Mouse (Mus musculus): Measurements from ENCODE around the gene Med28.
A peak's percentile ranks its signal among the peaks of the same experiment; 100 is the strongest.

Med28 gene

GRCm38 (mm10) chr5:45519960-45520808, at the start of gene Med28:
Gene Med28 (plus strand): TSS chr5:45520229.
- DNase-seq (ENCODE audit: low spot score) = peak; percentile 92

GRCm38 (mm10) chr5:45472880-45473450, 47.1 kb upstream of the Med28 start:
- DNase-seq (ENCODE audit: low spot score) = no peak

- DNase-seq (ENCODE audit: low spot score) = no peak
Measured at GRCm38 (mm10) chr5:45473521-45473920, 46.5 kb upstream of the Med28 start.

- peak; percentile 49 for DNase-seq (ENCODE audit: low spot score)
Measured at GRCm38 (mm10) chr5:45474215-45474614, 45.8 kb upstream of the Med28 start.

GRCm38 (mm10) chr5:45474758-45475157, 45.3 kb upstream of the Med28 start:
- DNase-seq (ENCODE audit: low spot score) = no peak

GRCm38 (mm10) chr5:45475771-45476170, 44.3 kb upstream of the Med28 start:
- no peak for DNase-seq (ENCODE audit: low spot score)

GRCm38 (mm10) chr5:45476288-45476687, 43.7 kb upstream of the Med28 start:
- DNase-seq (ENCODE audit: low spot score) = no peak

GRCm38 (mm10) chr5:45477601-45478000, 42.4 kb upstream of the Med28 start:
- no peak for DNase-seq (ENCODE audit: low spot score)

- no peak for DNase-seq (ENCODE audit: low spot score)
Measured at GRCm38 (mm10) chr5:45480066-45480465, 40.0 kb upstream of the Med28 start.

- no peak for DNase-seq (ENCODE audit: low spot score)
Measured at GRCm38 (mm10) chr5:45481125-45481524, 38.9 kb upstream of the Med28 start.

- no peak for DNase-seq (ENCODE audit: low spot score)
Measured at GRCm38 (mm10) chr5:45482607-45483006, 37.4 kb upstream of the Med28 start.

GRCm38 (mm10) chr5:45483654-45484053, 36.4 kb upstream of the Med28 start:
- DNase-seq (ENCODE audit: low spot score) = no peak

GRCm38 (mm10) chr5:45491776-45492175, 28.3 kb upstream of the Med28 start:
- no peak for DNase-seq (ENCODE audit: low spot score)

GRCm38 (mm10) chr5:45493191-45494092, 26.6 kb upstream of the Med28 start, which contains the start of gene Lap3:
Gene Lap3 (plus strand): TSS chr5:45493374.
- DNase-seq (ENCODE audit: low spot score) = peak; percentile 97

- DNase-seq (ENCODE audit: low spot score) = no peak
Measured at GRCm38 (mm10) chr5:45494093-45494755, 25.8 kb upstream of the Med28 start.

GRCm38 (mm10) chr5:45495429-45495975, 24.5 kb upstream of the Med28 start:
- DNase-seq (ENCODE audit: low spot score) = no peak

GRCm38 (mm10) chr5:45496042-45496441, 24.0 kb upstream of the Med28 start:
- no peak for DNase-seq (ENCODE audit: low spot score)

- DNase-seq (ENCODE audit: low spot score) = no peak
Measured at GRCm38 (mm10) chr5:45496479-45496878, 23.6 kb upstream of the Med28 start.

GRCm38 (mm10) chr5:45496930-45497550, 23.0 kb upstream of the Med28 start:
- no peak for DNase-seq (ENCODE audit: low spot score)

- DNase-seq (ENCODE audit: low spot score) = no peak
Measured at GRCm38 (mm10) chr5:45497564-45497963, 22.5 kb upstream of the Med28 start.

- no peak for DNase-seq (ENCODE audit: low spot score)
Measured at GRCm38 (mm10) chr5:45510071-45510470, 10.0 kb upstream of the Med28 start.

All from T-cell, adult 2 months (primary cell).